Comparison of ENCODE assay signal across 26 mouse cellular contexts in the genomic region with DNA sequence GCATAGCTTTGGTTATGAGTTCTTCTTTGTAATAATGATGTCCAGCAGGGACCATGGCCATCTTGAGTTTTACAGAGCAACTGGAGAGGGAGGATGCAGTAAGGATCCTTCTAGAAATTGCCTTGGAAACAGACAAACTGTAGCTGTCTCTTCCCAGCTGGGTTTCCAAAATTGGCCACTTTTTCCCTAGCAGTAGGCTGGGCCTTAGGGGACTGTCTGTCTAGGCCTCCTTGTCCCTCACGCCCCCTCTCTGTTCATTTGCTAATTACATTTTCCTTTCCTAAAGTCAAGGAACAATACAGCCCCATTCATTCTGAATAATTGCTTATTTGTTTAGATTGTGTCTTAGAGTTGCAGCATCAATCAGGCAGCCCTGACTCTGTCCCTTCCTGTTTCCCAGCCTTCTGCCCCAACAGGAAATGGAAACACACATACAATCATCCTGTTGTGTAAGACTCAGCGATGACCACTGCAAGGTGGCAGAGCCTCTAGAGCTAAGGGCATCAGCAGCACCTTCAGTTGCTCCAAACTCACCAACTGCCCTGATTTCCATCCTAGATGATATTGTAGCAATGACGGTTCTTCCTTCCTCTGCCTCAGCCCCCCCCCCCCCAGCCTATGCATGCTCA. TPM values are rescaled to one million over a fixed set of nuclear protein-coding genes. Genes with fewer than 3 reads are reported as not detected.
DNase-seq lines count a peak whose midpoint lies in the region; ATAC-seq and TF ChIP-seq lines count a peak whose summit lies in the region.
"Had no signal": no experiment of that assay in that cellular context is flagged by ENCODE, and none has a peak within 500 bp of the region (broad histone marks: within the 10 kb centered on the region; RNA-seq: fewer than 3 reads in every experiment).

No protein-coding gene starts in this region.

- no peak overlapping the region for H3K4me2 ChIP-seq in kidney, embryonic 16.5 days (replicated peaks; ENCODE audit: low read depth, low read length)
- H3K4me2 ChIP-seq in intestine, postnatal 0 days (replicated peaks; ENCODE audit: low read depth): no peak overlapping the region
- H3K4me2 ChIP-seq: forebrain, embryonic 13.5 days; heart, embryonic 12.5 days; lung, embryonic 14.5 days; midbrain, embryonic 12.5 days had no signal

- WGBS in heart, embryonic 10.5 days: 65% methylated on average over 3 of the region's 3 CpGs
- WGBS in kidney, embryonic 16.5 days: 67% methylated on average over 3 of the region's 3 CpGs
- WGBS in intestine, postnatal 0 days: 61% methylated on average over 3 of the region's 3 CpGs

- H3K4me1 ChIP-seq in heart, embryonic 10.5 days: peaks cover 6% of the 10 kb centered on the region; the same call in 1 of the 2 replicates
- 0 out of 2 replicates have a peak, but pooled peaks cover 2% of the 10 kb centered on the region for H3K4me1 ChIP-seq in kidney, embryonic 16.5 days (ENCODE audit: insufficient read depth, low read length)
- H3K4me1 ChIP-seq in intestine, postnatal 0 days (replicated peaks; ENCODE audit: control insufficient read depth, insufficient read depth, low read length): no peaks in the 10 kb centered on the region
- H3K4me1 ChIP-seq: forebrain, embryonic 13.5 days; midbrain, embryonic 12.5 days had no signal

- H3K4me3 ChIP-seq in heart, embryonic 10.5 days: no peak overlapping the region
- no peak overlapping the region for H3K4me3 ChIP-seq in kidney, embryonic 16.5 days (ENCODE audit: low read length)
- no peak overlapping the region for H3K4me3 ChIP-seq in intestine, postnatal 0 days (ENCODE audit: low read depth, low read length)
- H3K4me3 ChIP-seq: forebrain, embryonic 13.5 days; heart, embryonic 12.5 days; left cerebral cortex, adult 2 months; midbrain, embryonic 12.5 days had no signal

- peak; percentile 50 for DNase-seq in heart, embryonic 10.5 days (ENCODE audit: low spot score)
- no peak for DNase-seq in heart, adult 8-10 months (ENCODE audit: low spot score)
- no peak for DNase-seq in kidney, postnatal 25 days
- DNase-seq in ES-CJ7 (ENCODE audit: low read depth, low spot score): peak; percentile 23
- no peak for DNase-seq in cerebellum, adult 11 months
- DNase-seq in testis, postnatal 14 days (ENCODE audit: low spot score): no peak
- DNase-seq: adrenal gland, adult 2 months; cerebellum, adult 11-12 months; gastrocnemius, postnatal 36 days; kidney, adult 8-10 months; lung, embryonic 14.5 days; right cerebral cortex, postnatal 14 days; thymus, postnatal 25 days had no signal

- no peaks in the 10 kb centered on the region for H3K36me3 ChIP-seq in heart, embryonic 10.5 days
- H3K36me3 ChIP-seq in kidney, embryonic 16.5 days (ENCODE audit: insufficient read depth, low read length): no peaks in the 10 kb centered on the region
- H3K36me3 ChIP-seq in intestine, postnatal 0 days (ENCODE audit: control insufficient read depth, insufficient read depth): no peaks in the 10 kb centered on the region
- H3K36me3 ChIP-seq: G1E; heart, embryonic 12.5 days; midbrain, embryonic 12.5 days had no signal

- peak; percentile 26; the same call in 1 of the 2 replicates for TF ChIP-seq CTCF in intestine, postnatal 0 days (IDR thresholded peaks at IDR 0.05; ENCODE audit: low read depth)

- H3K27ac ChIP-seq in heart, embryonic 10.5 days: no peak overlapping the region
- H3K27ac ChIP-seq in kidney, embryonic 16.5 days (ENCODE audit: low read length): peak overlapping the region; percentile 47; the same call in 1 of the 2 replicates
- no peak overlapping the region for H3K27ac ChIP-seq in intestine, postnatal 0 days (ENCODE audit: low read depth, low read length)
- H3K27ac ChIP-seq: forebrain, embryonic 13.5 days; left cerebral cortex, adult 2 months; midbrain, embryonic 12.5 days had no signal

- no peaks in the 10 kb centered on the region for H3K27me3 ChIP-seq in heart, embryonic 10.5 days (ENCODE audit: insufficient read depth, poor library complexity, severe bottlenecking)
- no peaks in the 10 kb centered on the region for H3K27me3 ChIP-seq in kidney, embryonic 16.5 days (ENCODE audit: insufficient read depth, low read length)
- H3K27me3 ChIP-seq in intestine, postnatal 0 days (replicated peaks; ENCODE audit: control insufficient read depth, insufficient read depth, low read length): no peaks in the 10 kb centered on the region
- H3K27me3 ChIP-seq: forebrain, embryonic 13.5 days; heart, embryonic 12.5 days; midbrain, embryonic 12.5 days had no signal

- no peaks in the 10 kb centered on the region for H3K9me3 ChIP-seq in heart, embryonic 10.5 days
- H3K9me3 ChIP-seq in kidney, embryonic 16.5 days (ENCODE audit: low read length): no peaks in the 10 kb centered on the region
- no peaks in the 10 kb centered on the region for H3K9me3 ChIP-seq in intestine, postnatal 0 days (ENCODE audit: control insufficient read depth)
- H3K9me3 ChIP-seq: forebrain, embryonic 13.5 days; heart, embryonic 12.5 days; midbrain, embryonic 12.5 days had no signal

- H3K9ac ChIP-seq in kidney, embryonic 16.5 days (replicated peaks; ENCODE audit: low read length): no peak overlapping the region
- no peak overlapping the region for H3K9ac ChIP-seq in intestine, postnatal 0 days (ENCODE audit: low read depth, low read length)
- H3K9ac ChIP-seq: forebrain, embryonic 13.5 days; heart, embryonic 12.5 days; lung, embryonic 14.5 days; midbrain, embryonic 12.5 days had no signal

- peak; percentile 51; the same call in 1 of the 2 replicates for ATAC-seq in kidney, embryonic 16.5 days (ENCODE audit: low FRiP score, low TSS enrichment)
- no peak for ATAC-seq in intestine, postnatal 0 days
- ATAC-seq: forebrain, embryonic 13.5 days had no signal

RNA-seq across cellular contexts. Expression of a gene that starts 21.4 kb away (rescaled TPM):
- polyA plus RNA-seq in heart, embryonic 10.5 days (2016; fragmentation: Nextera tagmentation; extraction: Ambion mirVana): 15.7 and 25.9 TPM in 2 replicates
- total RNA-seq in heart, adult 8-10 months (2022): 10 to 100 TPM; 19.5 to 46.4 (median 24.3) TPM
- polyA plus RNA-seq in kidney, embryonic 16.5 days (2015; fragmentation: Nextera tagmentation; extraction: Ambion mirVana): 85.9 and 97.3 TPM in 2 replicates
- polyA plus RNA-seq in intestine, postnatal 0 days (2015; fragmentation: Nextera tagmentation; extraction: Ambion mirVana): 52.7 and 57.1 TPM in 2 replicates
- total RNA-seq: hematopoietic stem cell, adult 5-6 weeks had no signal
- polyA plus RNA-seq: G1E had no signal

RNA-seq across cellular contexts. Expression of a gene that starts 37.5 kb away (rescaled TPM):
- 0.15 and 4.3 TPM in 2 replicates for polyA plus RNA-seq in heart, embryonic 10.5 days (2016; fragmentation: Nextera tagmentation; extraction: Ambion mirVana)
- total RNA-seq in heart, adult 8-10 months (2022): not detected
- polyA plus RNA-seq in kidney, embryonic 16.5 days (2015; fragmentation: Nextera tagmentation; extraction: Ambion mirVana): 7.1 and 9.3 TPM in 2 replicates
- 0.12 TPM in 1 of 2 replicates, not detected in the other for polyA plus RNA-seq in intestine, postnatal 0 days (2015; fragmentation: Nextera tagmentation; extraction: Ambion mirVana)
- total RNA-seq: common myeloid progenitor, adult 5-6 weeks; gastrocnemius, postnatal 36 days; hematopoietic stem cell, adult 5-6 weeks; left cerebral cortex, adult 2 months had no signal
- polyA plus RNA-seq: G1E; neural tube, embryonic 14.5 days; spleen, adult 2 months had no signal

RNA-seq across cellular contexts. Expression of a gene that starts 46.7 kb away (rescaled TPM):
- 0.21 TPM in 1 of 2 replicates, not detected in the other for polyA plus RNA-seq in heart, embryonic 10.5 days (2016; fragmentation: Nextera tagmentation; extraction: Ambion mirVana)
- not detected for total RNA-seq in heart, adult 8-10 months (2022)
- 0.16 TPM in 1 of 2 replicates, not detected in the other for polyA plus RNA-seq in kidney, embryonic 16.5 days (2015; fragmentation: Nextera tagmentation; extraction: Ambion mirVana)
- polyA plus RNA-seq in intestine, postnatal 0 days (2015; fragmentation: Nextera tagmentation; extraction: Ambion mirVana): not detected in 2 replicates
- total RNA-seq: adrenal gland, adult 2 months; common myeloid progenitor, adult 5-6 weeks; gastrocnemius, postnatal 36 days; hematopoietic stem cell, adult 5-6 weeks; left cerebral cortex, adult 2 months had no signal
- polyA plus RNA-seq: adrenal gland, adult 2 months; brain, embryonic 14.5 days; forebrain, embryonic 13.5 days; G1E; heart, embryonic 12.5 days; limb, embryonic 11.5 days; lung, embryonic 14.5 days; midbrain, embryonic 12.5 days; spleen, adult 2 months had no signal

Comparison
In these comparisons a context has a peak if more than half of its experiments do, and no peak if none do; other contexts are left out.
1. DNase-seq: peak in heart, embryonic 10.5 days (single experiment) and ES-CJ7 (single experiment); none in heart, adult 8-10 months (single experiment), kidney, postnatal 25 days (0 of 2), cerebellum, adult 11 months (single experiment) and testis, postnatal 14 days (single experiment).